Mouse (Mus musculus): ENCODE data around the gene Usp22. TPM values are rescaled to one million over a fixed set of nuclear protein-coding genes. Genes with fewer than 3 reads are reported as not detected.
"Not testable (repeated sequence)": the region's sequence is repeated elsewhere in the genome, so short reads cannot be mapped to it uniquely, and the experiment has no call there.

Usp22 gene
- polyA plus RNA-seq, 1 experiment from 2014 or later, result 87.8 TPM

DNA sequence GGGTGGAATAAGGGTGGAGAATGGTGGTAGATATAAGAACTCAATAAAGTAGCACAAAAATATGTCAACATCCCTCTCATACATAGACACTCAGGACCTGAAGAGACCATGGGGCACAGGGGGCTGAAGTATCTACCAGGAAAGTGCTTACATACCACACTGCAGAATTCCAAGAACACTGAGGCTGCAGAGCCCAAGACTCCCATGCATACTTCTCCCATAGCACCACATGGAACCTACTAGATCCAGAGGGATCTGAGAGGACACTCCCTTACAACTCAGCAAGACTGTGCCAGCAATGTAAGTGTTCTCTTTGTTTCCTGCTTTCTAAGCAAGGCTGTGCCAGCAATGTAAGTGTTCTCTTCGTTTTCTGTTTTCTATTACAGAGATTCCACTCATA lies 9.0 kb upstream of the Usp22 start:
- no peak for ATAC-seq
- CTCF ChIA-PET, result no interaction called here
- no peak for DNase-seq (ENCODE audit: low read depth, low spot score)
- in situ Hi-C loops (cut with MboI; ENCODE audit: low pct_unique_long_range_greater_than_20kb), result no loop called here
- no peak for TF ChIP-seq CTCF (IDR thresholded peaks at IDR 0.05)
- POLR2A ChIA-PET, result no interaction called here
- H3K27me3 ChIP-seq, result peaks cover 10% of the 10 kb centered on the region

GRCm38 (mm10) chr11:61181624-61182023 lies 6.8 kb upstream of the Usp22 start:
- ATAC-seq (no peak), DNase-seq (ENCODE audit: low read depth, low spot score) (no peak)
- ChIA-PET CTCF (no interaction called here), POLR2A (no interaction called here)
- H3K27me3 ChIP-seq, result peaks cover 9% of the 10 kb centered on the region
- no peak for TF ChIP-seq CTCF (IDR thresholded peaks at IDR 0.05)
- in situ Hi-C loops (cut with MboI; ENCODE audit: low pct_unique_long_range_greater_than_20kb), result no loop called here

DNA sequence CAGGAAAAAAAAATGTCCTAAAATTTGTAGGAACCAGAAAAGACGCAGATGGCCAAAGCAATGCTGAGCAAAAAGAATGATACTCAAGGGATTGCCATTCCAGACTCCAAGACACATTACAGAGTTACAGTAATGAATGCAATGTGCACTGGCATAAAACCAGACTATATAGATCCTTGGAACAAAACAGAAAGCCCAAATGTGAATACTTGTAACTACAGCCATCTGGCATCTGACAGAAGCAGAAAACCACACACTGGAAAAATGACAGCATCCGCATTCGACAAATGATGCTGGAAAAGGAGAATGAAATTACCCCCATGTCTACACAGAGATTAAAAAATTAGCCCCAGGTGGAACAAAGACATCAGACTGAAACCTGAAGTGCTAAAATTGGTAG lies 5.5 kb upstream of the Usp22 start:
- ATAC-seq (no peak), DNase-seq (ENCODE audit: low read depth, low spot score) (no peak)
- no peak for TF ChIP-seq CTCF (IDR thresholded peaks at IDR 0.05)
- in situ Hi-C loops (cut with MboI; ENCODE audit: low pct_unique_long_range_greater_than_20kb), result no loop called here
- POLR2A ChIA-PET, result no interaction called here
- CTCF ChIA-PET, result no interaction called here
- peaks cover 9% of the 10 kb centered on the region for H3K27me3 ChIP-seq

DNA sequence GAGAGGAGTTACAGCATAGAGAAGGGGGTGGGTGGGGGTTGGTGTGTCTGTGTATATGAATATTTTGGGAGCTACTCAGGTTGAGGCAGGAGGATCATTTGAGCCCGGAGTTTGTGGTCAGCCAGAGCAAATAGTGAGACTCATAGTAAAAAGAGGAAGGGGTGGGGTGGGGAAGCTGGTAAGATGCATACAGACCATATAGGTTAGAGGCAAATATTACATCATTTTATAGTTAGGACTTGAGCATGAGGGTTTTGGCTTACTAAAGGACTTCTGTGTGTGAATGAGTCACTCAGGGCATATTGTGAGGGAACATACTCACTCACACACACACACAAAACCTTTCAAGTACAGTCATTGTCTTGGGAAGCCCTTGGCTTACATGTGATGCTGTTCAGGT lies 1.5 kb upstream of the Usp22 start:
- ATAC-seq (no peak), DNase-seq (ENCODE audit: low read depth, low spot score) (no peak)
- no peak for TF ChIP-seq CTCF (IDR thresholded peaks at IDR 0.05)
- in situ Hi-C loops (cut with MboI; ENCODE audit: low pct_unique_long_range_greater_than_20kb), result no loop called here
- CTCF ChIA-PET, result interaction anchor here (1.0 kb wide), 1 partner anchor 17 kb away, joined by 3 read pairs; no protein-coding TSS in a partner anchor
- POLR2A ChIA-PET, result interaction anchor here (1.2 kb wide), 1 partner anchor 21 kb away, joined by 3 read pairs; no protein-coding TSS in a partner anchor
- H3K27me3 ChIP-seq, result peaks cover 9% of the 10 kb centered on the region

DNA sequence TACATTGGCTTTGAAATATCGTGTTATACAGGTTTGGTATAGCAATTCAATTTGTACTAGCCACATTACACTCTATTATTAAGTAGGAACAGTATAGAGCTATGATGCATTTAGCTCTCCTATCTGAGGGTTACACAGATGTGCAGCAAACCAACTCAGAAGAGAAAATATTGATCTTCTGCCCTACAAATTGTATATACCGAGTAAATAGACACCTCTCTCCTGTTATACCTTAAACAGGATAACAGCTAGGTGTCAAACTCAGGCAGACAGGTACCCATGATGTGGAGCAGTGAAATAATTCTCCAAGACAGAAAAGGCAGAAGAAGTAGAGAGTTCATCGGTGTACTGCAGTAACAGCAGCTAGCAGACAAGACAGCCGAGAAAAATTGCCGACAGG lies 923 bp upstream of the Usp22 start:
- CTCF ChIA-PET, result interaction anchor here (1.0 to 1.1 kb wide), 2 partner anchors 17 to 56 kb away, joined by 3 read pairs; no protein-coding TSS in a partner anchor
- POLR2A ChIA-PET, result interaction anchor here (1.2 kb wide), 1 partner anchor 20 kb away, joined by 3 read pairs; no protein-coding TSS in a partner anchor
- peaks cover 9% of the 10 kb centered on the region for H3K27me3 ChIP-seq
- no peak for DNase-seq (ENCODE audit: low read depth, low spot score)
- in situ Hi-C loops (cut with MboI; ENCODE audit: low pct_unique_long_range_greater_than_20kb), result no loop called here
- no peak for TF ChIP-seq CTCF (IDR thresholded peaks at IDR 0.05)
- ATAC-seq, result no peak

- CTCF ChIA-PET, result no interaction called here
- no peak for TF ChIP-seq CTCF (IDR thresholded peaks at IDR 0.05)
- DNase-seq (ENCODE audit: low read depth, low spot score), result no peak
- POLR2A ChIA-PET, result interaction anchor here (0.8 kb wide), 1 partner anchor 89 kb away, joined by 6 read pairs; no protein-coding TSS in a partner anchor
- peaks cover 5% of the 10 kb centered on the region for H3K27me3 ChIP-seq
- in situ Hi-C loops (cut with MboI; ENCODE audit: low pct_unique_long_range_greater_than_20kb), result no loop called here
- ATAC-seq, result peak; percentile 19
Observed at GRCm38 (mm10) chr11:61174291-61174820, 499 bp downstream of the Usp22 start.

GRCm38 (mm10) chr11:61173477-61173876 lies 1.4 kb downstream of the Usp22 start:
- POLR2A ChIA-PET, result interaction anchor here (0.7 kb wide), 1 partner anchor 211 kb away, joined by 4 read pairs; no protein-coding TSS in a partner anchor
- ATAC-seq; H3K27me3 ChIP-seq; in situ Hi-C loops (cut with MboI; ENCODE audit: low pct_unique_long_range_greater_than_20kb); DNase-seq (ENCODE audit: low read depth, low spot score); CTCF ChIA-PET: not testable (repeated sequence)

DNA sequence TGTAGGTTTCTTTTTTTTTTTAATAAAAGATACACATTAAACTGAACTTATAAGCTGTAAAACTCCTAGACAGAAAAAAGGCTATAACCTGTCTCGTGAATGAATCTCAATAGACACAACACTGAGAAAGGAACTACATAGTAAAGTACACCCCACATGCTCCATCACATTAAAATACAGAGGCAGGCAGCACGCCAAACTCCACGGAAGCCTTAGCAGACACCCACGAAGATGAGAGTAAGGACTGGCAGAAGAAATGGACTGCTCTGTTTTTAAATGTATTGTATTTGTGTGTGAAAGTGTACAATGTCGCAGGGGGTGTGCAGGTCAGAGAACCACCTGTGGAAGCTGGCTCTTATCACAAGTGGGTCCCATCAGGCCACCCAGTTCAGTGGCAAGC lies 4.7 kb downstream of the Usp22 start:
- DNase-seq (ENCODE audit: low read depth, low spot score) (no peak), ATAC-seq (no peak)
- in situ Hi-C loops (cut with MboI; ENCODE audit: low pct_unique_long_range_greater_than_20kb), result no loop called here
- no peak for TF ChIP-seq CTCF (IDR thresholded peaks at IDR 0.05)
- POLR2A ChIA-PET, result interaction anchor here (0.6 kb wide), 1 partner anchor 44 kb away, joined by 3 read pairs; no protein-coding TSS in a partner anchor
- CTCF ChIA-PET, result interaction anchor here (1.5 kb wide), 1 partner anchor 12 kb away, joined by 5 read pairs; no protein-coding TSS in a partner anchor
- no peaks in the 10 kb centered on the region for H3K27me3 ChIP-seq

DNA sequence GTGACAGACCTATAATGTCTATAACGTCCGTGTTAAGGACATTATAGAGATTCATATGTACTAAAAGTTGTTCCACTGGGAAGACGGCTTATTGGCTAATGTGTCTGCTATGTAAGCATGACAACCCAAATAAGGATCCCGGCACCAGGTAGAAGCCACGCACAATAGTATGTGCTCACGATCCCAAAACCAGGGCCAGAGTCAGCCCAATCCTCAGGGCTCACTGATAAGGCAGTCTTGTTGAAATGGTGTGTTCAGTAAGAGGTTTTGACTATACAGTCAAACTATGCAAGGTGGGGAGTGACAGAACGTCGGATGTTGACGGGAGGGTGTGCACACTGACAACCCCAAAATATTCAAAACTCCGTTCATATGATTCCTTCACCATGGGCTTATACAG lies 10.0 kb downstream of the Usp22 start:
- in situ Hi-C loops (cut with MboI; ENCODE audit: low pct_unique_long_range_greater_than_20kb), result no loop called here
- DNase-seq (ENCODE audit: low read depth, low spot score), result no peak
- POLR2A ChIA-PET, result no interaction called here
- H3K27me3 ChIP-seq, result no peaks in the 10 kb centered on the region
- no peak for ATAC-seq
- CTCF ChIA-PET, result no interaction called here
- no peak for TF ChIP-seq CTCF (IDR thresholded peaks at IDR 0.05)

DNA sequence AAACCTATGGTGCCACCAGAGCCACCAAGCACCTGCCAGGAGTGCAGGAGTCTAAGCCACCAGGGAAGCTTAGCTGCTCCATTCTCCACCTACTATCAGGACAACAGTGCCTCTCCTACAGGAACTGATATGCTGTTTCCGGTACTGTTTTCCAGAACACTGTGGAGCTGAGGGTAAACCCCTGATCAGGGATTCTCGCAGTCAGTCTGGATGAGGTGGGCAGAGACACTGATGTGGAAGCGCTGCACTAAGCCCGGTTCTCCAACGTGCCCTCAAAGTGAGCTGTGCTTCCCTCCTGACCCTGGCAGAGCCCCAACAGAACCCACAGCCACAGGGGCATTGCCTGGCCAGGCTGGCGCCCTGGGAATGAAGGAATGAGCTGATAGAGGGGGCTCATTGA lies 10.5 kb downstream of the Usp22 start:
- no peak for TF ChIP-seq CTCF (IDR thresholded peaks at IDR 0.05)
- H3K27me3 ChIP-seq, result no peaks in the 10 kb centered on the region
- ChIA-PET POLR2A (no interaction called here), CTCF (interaction anchor here (0.9 kb wide), 1 partner anchor 51 kb away, joined by 4 read pairs; no protein-coding TSS in a partner anchor)
- in situ Hi-C loops (cut with MboI; ENCODE audit: low pct_unique_long_range_greater_than_20kb), result no loop called here
- DNase-seq (ENCODE audit: low read depth, low spot score) (no peak), ATAC-seq (no peak)

GRCm38 (mm10) chr11:61163341-61163740 lies 11.5 kb downstream of the Usp22 start:
- TF ChIP-seq CTCF (IDR thresholded peaks at IDR 0.05), result no peak
- in situ Hi-C loops (cut with MboI; ENCODE audit: low pct_unique_long_range_greater_than_20kb), result no loop called here
- no peaks in the 10 kb centered on the region for H3K27me3 ChIP-seq
- ChIA-PET CTCF (no interaction called here), POLR2A (no interaction called here)
- ATAC-seq (no peak), DNase-seq (ENCODE audit: low read depth, low spot score) (no peak)

DNA sequence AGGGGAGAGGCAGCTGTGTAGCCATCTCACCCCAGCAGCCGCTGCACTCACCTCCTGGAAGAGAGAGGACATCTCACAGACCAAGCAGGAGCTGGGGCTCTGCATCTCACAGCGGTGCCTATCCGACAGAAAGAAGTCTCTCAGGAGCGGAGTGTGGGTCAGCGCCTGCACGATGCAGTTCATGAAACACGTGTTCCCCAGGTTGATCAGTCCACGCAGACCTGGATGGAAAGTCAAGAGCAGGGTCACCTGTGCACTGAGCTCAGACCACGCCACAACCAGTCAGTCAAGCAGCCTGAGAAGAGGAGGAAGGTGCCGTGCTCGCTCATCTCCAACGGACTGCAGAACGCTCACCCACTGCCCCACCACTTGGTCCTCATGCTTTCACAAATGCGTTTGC lies 12.1 kb downstream of the Usp22 start:
- no peaks in the 10 kb centered on the region for H3K27me3 ChIP-seq
- ChIA-PET POLR2A (interaction anchor here (0.6 kb wide), 1 partner anchor 31 kb away, joined by 3 read pairs; no protein-coding TSS in a partner anchor), CTCF (no interaction called here)
- in situ Hi-C loops (cut with MboI; ENCODE audit: low pct_unique_long_range_greater_than_20kb), result no loop called here
- no peak for TF ChIP-seq CTCF (IDR thresholded peaks at IDR 0.05)
- DNase-seq (ENCODE audit: low read depth, low spot score) (no peak), ATAC-seq (no peak)
